Mouse (Mus musculus) forebrain, embryonic 12.5 days (tissue): ENCODE data around the gene Rpl10a. TPM values are rescaled to one million over a fixed set of nuclear protein-coding genes. Genes with fewer than 3 reads are reported as not detected.

Experiments
- ATAC-seq: fragments of 200-750 bp; cut with Nextera tagmentation; 2 replicates; pipeline ENCODE4 v1.8.0; 2017; ENCODE audit warnings: moderate TSS enrichment; ENCODE audit not compliant: low FRiP score
- H3K27ac ChIP-seq: fragments of 300-500 bp; sonication (generic); 2 replicates; pipeline ENCODE4 v1.5.1; 2016; ENCODE audit warnings: mild to moderate bottlenecking
- H3K27me3 ChIP-seq: fragments of 300-500 bp; sonication (generic); 2 replicates; pipeline ENCODE4 v1.6.1; 2016; ENCODE audit warnings: mild to moderate bottlenecking
- H3K36me3 ChIP-seq: fragments of 300-500 bp; sonication (generic); replicated peaks from 2 replicates; pipeline ENCODE4 v1.6.1; 2016; ENCODE audit warnings: mild to moderate bottlenecking
- H3K4me1 ChIP-seq: fragments of 300-500 bp; sonication (generic); 2 replicates; pipeline ENCODE4 v1.6.1; 2016
- H3K4me2 ChIP-seq: fragments of 300-500 bp; sonication (generic); 2 replicates; pipeline ENCODE4 v1.6.1; 2016; ENCODE audit warnings: mild to moderate bottlenecking, moderate library complexity
- H3K4me3 ChIP-seq: fragments of 300-500 bp; sonication (generic); replicated peaks from 2 replicates; pipeline ENCODE4 v1.5.1; 2016; ENCODE audit warnings: mild to moderate bottlenecking
- H3K9ac ChIP-seq: fragments of 300-500 bp; sonication (generic); 2 replicates; pipeline ENCODE4 v1.6.1; 2016; ENCODE audit warnings: mild to moderate bottlenecking
- H3K9me3 ChIP-seq: fragments of 300-500 bp; sonication (generic); 2 replicates; pipeline ENCODE4 v1.6.1; 2016
- WGBS: fragments of 180-500 bp; shearing (Covaris S2); methylation state at CpG from one replicate; pipeline ENCODE4 v1.1.7; 2016; 5-methylcytosine and 5-hydroxymethylcytosine counted together
- polyA plus RNA-seq: library from polyadenylated mRNA; unstranded; fragments of >200 nt; fragmentation: Nextera tagmentation; extraction: Ambion mirVana; gene quantifications from 2 replicates; pipeline ENCODE4 v1.2.1, GENCODE M21; 2016

Rpl10a gene
- 370 and 384 TPM in 2 replicates for polyA plus RNA-seq

DNA sequence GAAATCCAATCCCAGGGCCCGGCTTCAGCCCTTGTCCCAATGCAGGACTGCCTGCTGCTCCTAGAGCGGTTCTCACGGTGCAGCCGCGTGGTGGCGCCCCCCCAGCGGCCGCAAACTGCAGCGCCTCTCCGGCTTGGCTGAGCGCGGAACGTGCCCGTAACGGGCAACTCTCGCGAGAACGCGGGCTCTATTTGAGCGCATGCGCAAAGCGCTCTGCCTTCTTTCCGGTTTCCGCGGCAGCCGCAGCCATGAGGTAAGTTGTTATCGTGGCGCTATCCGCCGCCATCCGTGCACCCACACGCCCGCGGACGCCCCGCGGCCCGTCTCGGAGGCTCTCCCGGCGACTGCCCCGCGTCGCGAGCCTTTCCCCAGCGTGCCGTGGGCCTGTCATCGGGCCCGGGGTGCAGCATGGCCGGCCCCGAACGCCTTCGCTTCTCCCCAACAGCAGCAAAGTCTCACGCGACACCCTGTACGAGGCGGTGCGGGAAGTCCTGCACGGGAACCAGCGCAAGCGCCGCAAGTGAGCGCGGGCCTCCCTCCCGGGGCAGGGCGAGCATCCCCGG lies at the start of gene Rpl10a:
Gene Rpl10a, plus strand, starts transcription at position 106 of the 563 bp plus-strand sequence.
- Histone ChIP-seq H3K4me2 (peak within 1 kb of the TSS; percentile 87), H3K9me3 (peaks cover 6% of the 10 kb centered on the region; the same call in 1 of the 2 replicates), H3K27ac (peak within 1 kb of the TSS; percentile 96), H3K9ac (peak within 1 kb of the TSS; percentile 99), H3K27me3 (no peaks in the 10 kb centered on the region), H3K4me3 (peak within 1 kb of the TSS; percentile 90), H3K36me3 (peaks cover 44% of the 10 kb centered on the region), H3K4me1 (peaks cover 27% of the 10 kb centered on the region)
- ATAC-seq, result peak; percentile 92
- under 1% methylated on average over 67 of the region's 67 CpGs for WGBS

DNA sequence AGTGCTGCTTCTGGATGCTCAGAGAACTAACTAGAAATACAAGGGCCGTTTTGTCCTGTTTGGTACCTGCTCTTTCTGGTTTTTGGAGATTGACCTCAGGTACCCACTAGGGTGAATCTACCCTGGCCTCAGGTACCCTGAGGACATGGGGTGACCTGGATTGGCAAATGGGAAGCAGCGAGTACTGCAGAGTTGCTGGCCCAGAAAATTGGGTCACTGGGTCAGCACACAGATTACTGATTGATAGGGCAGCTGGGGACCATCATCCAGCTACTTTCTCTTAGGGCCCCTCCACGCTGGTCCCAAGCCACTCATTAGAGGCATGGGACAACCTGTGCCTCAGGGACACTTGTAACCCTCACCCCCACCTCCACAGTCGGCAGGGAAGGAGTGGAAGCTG lies 49.0 kb upstream of the Rpl10a start:
- Histone ChIP-seq H3K4me3 (no peak overlapping the region), H3K27ac (no peak overlapping the region)
- 56% methylated on average over 4 of the region's 4 CpGs for WGBS

DNA sequence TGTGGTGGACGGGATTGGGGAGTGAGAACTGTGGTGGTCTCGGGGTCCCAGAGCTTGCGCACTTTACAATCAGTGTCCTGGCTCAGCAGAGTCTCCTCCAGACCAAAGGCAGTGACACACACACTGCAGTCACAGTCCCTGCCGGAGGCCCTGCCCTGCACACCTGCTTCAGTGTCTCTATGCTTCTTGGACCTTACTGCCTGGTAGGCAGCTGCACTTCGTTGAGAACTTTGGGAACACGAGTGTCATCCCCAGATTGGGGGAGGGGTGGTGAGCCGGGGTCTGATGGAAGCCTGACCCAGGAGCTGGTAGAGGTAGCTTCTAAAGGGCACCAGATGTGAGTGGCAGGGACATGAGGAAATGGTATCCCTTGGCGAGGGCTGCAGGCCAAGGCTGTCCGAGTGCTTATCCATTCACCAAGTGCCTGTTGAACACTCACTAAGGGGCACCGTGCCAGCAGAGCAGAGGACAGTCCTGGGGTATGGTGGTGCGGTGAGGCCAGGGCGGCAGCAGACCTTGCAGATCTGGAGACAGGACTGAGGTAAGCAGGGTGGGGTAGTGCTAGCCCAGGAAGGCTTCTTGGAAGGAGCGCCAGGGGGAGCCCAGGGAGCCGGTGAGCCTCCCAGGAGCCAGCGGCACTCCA lies 48.4 kb upstream of the Rpl10a start:
- Histone ChIP-seq H3K9ac (no peak overlapping the region), H3K4me2 (no peak overlapping the region), H3K27me3 (no peaks in the 10 kb centered on the region), H3K4me3 (no peak overlapping the region), H3K4me1 (peaks cover 22% of the 10 kb centered on the region), H3K27ac (no peak overlapping the region), H3K36me3 (no peaks in the 10 kb centered on the region), H3K9me3 (no peaks in the 10 kb centered on the region)
- no peak for ATAC-seq
- 74% methylated on average over 15 of the region's 15 CpGs for WGBS

More for the DNA sequence above, 49.0 kb upstream of the Rpl10a start:
- Histone ChIP-seq H3K4me2 (no peak overlapping the region), H3K27me3 (no peaks in the 10 kb centered on the region), H3K36me3 (no peaks in the 10 kb centered on the region), H3K4me1 (peaks cover 22% of the 10 kb centered on the region), H3K9ac (no peak overlapping the region), H3K9me3 (no peaks in the 10 kb centered on the region)
- no peak for ATAC-seq

DNA sequence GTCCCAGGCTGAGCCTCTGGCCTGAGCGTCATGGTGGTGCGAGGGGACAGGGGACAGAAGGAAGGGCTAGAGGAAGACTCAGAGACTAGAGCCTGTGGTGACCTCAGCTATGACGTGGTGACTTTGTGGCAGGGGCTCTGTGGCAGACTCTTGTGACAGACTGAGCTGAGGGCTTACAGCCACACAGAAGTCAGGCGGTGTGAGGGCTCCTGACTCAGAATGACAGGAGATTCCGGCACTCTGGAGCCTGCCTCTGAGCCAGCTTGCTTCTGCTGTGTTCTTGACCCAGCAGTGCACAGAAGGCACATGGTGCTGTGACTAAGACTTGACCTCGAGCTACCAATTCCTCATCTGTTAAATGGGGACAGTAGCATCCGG lies 47.9 kb upstream of the Rpl10a start:
- ATAC-seq, result no peak
- no peak overlapping the region for H3K4me2 ChIP-seq
- H3K9ac ChIP-seq, result no peak overlapping the region
- H3K27me3 ChIP-seq, result no peaks in the 10 kb centered on the region
- 80% methylated on average over 7 of the region's 7 CpGs for WGBS
- H3K36me3 ChIP-seq, result no peaks in the 10 kb centered on the region
- H3K4me3 ChIP-seq, result no peak overlapping the region
- H3K4me1 ChIP-seq, result peaks cover 22% of the 10 kb centered on the region
- H3K9me3 ChIP-seq, result no peaks in the 10 kb centered on the region
- no peak overlapping the region for H3K27ac ChIP-seq

DNA sequence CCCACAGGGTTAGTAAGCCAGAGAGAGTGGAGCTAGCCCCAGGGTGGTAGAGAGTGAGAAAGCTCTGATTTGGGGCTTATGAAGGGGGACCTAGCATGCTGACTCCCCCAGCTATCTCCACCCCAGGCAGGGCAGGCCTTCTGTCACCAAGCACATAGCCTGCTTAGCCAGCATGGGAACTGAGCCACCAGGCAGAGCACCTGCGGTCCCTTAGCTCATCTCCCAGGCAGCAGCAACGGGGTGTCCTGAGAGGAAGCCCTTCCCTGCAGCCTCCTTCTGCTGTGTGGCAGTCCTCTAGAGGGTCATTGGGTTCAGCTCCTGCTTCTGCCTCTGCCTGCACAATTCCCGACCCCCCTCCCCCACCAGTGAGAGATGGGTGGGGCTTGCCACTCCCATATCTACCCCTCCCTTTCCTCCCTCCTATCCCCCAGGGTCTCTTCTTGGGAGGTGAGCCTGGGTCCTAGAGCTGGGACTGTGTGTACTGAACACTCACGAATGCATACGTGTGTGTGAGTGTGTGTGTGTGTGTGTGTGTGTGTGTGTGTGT lies 47.4 kb upstream of the Rpl10a start:
- Histone ChIP-seq H3K4me3 (no peak overlapping the region), H3K4me1 (peaks cover 24% of the 10 kb centered on the region), H3K27me3 (no peaks in the 10 kb centered on the region), H3K4me2 (no peak overlapping the region), H3K9ac (no peak overlapping the region), H3K27ac (no peak overlapping the region), H3K9me3 (no peaks in the 10 kb centered on the region), H3K36me3 (no peaks in the 10 kb centered on the region)
- 43% methylated on average over 5 of the region's 5 CpGs for WGBS
- no peak for ATAC-seq

DNA sequence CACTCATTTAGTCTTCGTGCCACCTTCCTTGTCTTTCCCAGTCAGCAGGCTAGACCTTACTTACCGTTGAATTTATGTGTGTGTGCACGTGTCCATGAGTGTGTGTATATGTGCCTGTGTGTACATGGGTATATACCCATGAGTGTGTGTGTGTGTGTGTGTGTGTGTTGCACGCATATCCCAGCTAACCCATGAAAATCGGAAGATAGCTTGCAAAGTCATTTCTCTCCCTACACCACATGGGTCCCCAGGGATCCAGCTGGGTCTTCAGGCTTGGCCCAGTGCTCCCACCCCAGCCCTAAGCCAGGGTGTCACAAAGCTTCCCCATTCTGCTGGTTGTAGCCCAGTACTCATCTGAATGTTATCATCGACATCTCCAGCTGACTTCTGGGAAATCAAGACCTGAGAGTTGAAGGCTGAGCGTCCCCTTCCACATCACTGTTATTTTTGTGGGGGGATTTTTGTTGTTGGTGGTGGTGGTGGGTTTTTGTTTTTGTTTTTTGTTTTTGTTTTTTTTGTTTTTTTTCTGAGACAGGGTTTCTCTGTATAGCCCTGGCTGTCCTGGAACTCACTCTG lies 46.3 kb upstream of the Rpl10a start:
- Histone ChIP-seq H3K27ac (no peak overlapping the region), H3K4me2 (no peak overlapping the region), H3K4me3 (no peak overlapping the region), H3K9me3 (no peaks in the 10 kb centered on the region), H3K27me3 (no peaks in the 10 kb centered on the region), H3K36me3 (no peaks in the 10 kb centered on the region), H3K4me1 (peaks cover 26% of the 10 kb centered on the region), H3K9ac (no peak overlapping the region)
- no peak for ATAC-seq
- WGBS, result 94% methylated on average over 7 of the region's 7 CpGs

DNA sequence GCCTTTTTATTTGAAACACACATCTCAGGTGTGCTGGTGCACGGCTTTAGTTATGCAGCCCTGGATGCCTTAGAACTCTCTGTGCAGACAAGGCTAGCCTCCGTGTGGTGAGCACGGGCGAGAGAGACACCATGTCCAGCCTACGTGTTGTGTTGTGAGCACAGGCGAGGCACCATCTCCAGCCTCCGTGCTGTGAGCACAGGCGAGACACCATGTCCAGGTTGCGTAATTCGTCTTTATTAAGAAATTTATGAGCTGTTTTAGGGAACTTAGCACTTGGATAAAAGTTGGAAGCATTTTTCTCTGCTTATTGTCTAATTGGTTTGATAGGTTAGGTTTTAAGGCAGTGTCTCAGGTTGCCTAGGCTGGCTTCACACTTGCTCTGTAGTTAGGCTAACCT lies 45.1 kb upstream of the Rpl10a start:
- H3K27ac ChIP-seq, result no peak overlapping the region
- no peaks in the 10 kb centered on the region for H3K9me3 ChIP-seq
- no peaks in the 10 kb centered on the region for H3K36me3 ChIP-seq
- H3K4me3 ChIP-seq, result no peak overlapping the region
- no peaks in the 10 kb centered on the region for H3K27me3 ChIP-seq
- no peak overlapping the region for H3K4me2 ChIP-seq
- H3K9ac ChIP-seq, result no peak overlapping the region
- peaks cover 30% of the 10 kb centered on the region for H3K4me1 ChIP-seq
- WGBS, result 91% methylated on average over 10 of the region's 10 CpGs
- ATAC-seq, result no peak

DNA sequence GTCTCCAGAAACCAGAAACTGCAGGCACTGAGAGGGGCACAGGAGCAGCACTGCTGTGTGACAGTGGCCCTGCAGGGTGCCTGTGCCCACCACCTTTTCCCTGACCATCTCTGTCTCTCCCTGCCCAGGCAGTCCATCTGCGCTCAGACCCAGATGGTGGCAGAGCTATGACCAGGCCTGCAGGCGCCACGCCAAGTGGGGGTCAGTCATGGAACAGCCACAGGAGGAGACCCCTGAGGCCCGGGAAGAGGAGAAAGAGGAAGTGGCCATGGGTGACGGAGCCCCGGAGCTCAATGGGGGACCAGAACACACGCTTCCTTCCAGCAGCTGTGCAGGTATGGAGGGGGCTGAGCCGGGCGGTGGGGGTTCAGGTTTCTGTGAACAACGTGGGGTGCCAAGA lies 42.1 kb upstream of the Rpl10a start:
- Histone ChIP-seq H3K27me3 (no peaks in the 10 kb centered on the region), H3K9ac (no peak overlapping the region), H3K27ac (no peak overlapping the region), H3K36me3 (no peaks in the 10 kb centered on the region), H3K9me3 (no peaks in the 10 kb centered on the region), H3K4me2 (no peak overlapping the region), H3K4me1 (peaks cover 11% of the 10 kb centered on the region), H3K4me3 (no peak overlapping the region)
- 88% methylated on average over 10 of the region's 10 CpGs for WGBS
- ATAC-seq, result no peak

DNA sequence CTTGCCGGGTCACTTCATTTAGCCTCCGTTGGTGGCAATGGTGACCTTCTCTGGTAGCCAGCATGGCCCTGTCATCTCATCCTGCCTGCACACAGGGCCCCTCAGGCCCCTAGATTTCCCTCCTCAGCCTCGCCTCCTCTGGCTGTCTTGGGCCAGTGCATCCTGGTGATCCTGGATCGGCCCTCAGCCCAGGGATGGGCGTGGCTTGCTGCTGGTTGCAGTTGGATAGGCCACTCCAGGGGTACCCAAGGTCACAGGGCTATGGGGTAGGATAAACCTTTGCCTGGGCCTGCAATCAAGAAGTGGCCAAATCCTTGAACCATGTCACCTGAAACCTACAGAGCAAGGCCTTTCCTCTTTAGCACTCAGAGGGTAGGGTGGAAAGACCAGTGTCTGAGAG lies 41.3 kb upstream of the Rpl10a start:
- no peak overlapping the region for H3K4me2 ChIP-seq
- H3K27ac ChIP-seq, result peak overlapping the region; percentile 4
- no peaks in the 10 kb centered on the region for H3K9me3 ChIP-seq
- no peak overlapping the region for H3K4me3 ChIP-seq
- no peaks in the 10 kb centered on the region for H3K36me3 ChIP-seq
- H3K27me3 ChIP-seq, result no peaks in the 10 kb centered on the region
- H3K9ac ChIP-seq, result no peak overlapping the region
- no peak for ATAC-seq
- WGBS, result 38% methylated on average over 5 of the region's 5 CpGs
- peaks cover 9% of the 10 kb centered on the region; the same call in 1 of the 2 replicates for H3K4me1 ChIP-seq

DNA sequence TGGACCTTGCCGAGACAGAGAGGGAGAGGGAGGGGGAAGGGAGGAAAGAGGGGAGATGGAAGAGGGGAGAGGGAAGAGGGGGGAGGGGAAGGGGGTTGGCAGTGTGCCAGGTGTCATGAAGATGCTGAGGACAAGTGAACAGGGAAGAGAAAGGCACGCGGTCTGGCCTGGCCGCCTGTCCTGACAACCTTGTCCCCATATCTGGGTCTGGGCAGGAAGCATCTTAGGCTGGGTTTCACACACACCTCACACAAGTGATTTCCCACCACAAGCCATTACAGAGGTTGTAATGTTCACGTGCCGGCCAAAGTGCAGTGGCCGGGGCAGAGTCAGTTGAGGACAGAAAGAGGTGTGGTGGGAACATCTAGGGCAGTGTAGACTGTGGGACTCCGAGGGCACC lies 40.7 kb upstream of the Rpl10a start:
- 80% methylated on average over 8 of the region's 8 CpGs for WGBS
- ATAC-seq, result no peak

DNA sequence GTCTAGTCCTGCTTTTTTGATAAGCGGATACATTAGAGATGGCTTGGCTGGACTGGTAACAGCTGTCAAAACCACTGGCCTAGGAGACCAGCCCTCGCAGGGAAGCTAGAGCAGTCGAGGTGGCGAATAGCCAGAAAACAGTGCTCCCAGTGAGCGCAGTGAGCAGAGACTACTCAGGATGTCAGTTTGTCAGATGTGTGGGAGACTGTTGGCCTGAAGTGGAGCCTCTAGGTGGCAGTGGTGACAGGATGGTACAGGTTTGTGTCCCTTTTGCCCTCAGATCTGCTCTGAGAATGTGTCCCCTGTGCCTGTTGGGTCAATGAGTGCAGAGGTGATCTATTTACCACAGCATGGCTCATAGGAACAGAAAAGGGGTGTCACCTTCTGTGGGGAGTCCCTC lies 40.3 kb upstream of the Rpl10a start:
- WGBS, result 78% methylated on average over 5 of the region's 5 CpGs
- Histone ChIP-seq H3K9ac (no peak overlapping the region), H3K36me3 (no peaks in the 10 kb centered on the region), H3K4me1 (peaks cover 9% of the 10 kb centered on the region; the same call in 1 of the 2 replicates), H3K9me3 (no peaks in the 10 kb centered on the region), H3K4me3 (no peak overlapping the region), H3K4me2 (no peak overlapping the region), H3K27ac (0 out of 2 replicates have a peak overlapping the region, but pooled peaks have one; percentile 8), H3K27me3 (no peaks in the 10 kb centered on the region)
- ATAC-seq, result no peak

More for the DNA sequence above, 40.7 kb upstream of the Rpl10a start:
- Histone ChIP-seq H3K27ac (0 out of 2 replicates have a peak overlapping the region, but pooled peaks have one; percentile 8), H3K9ac (no peak overlapping the region), H3K36me3 (no peaks in the 10 kb centered on the region), H3K4me2 (no peak overlapping the region), H3K9me3 (no peaks in the 10 kb centered on the region), H3K4me1 (peaks cover 9% of the 10 kb centered on the region; the same call in 1 of the 2 replicates), H3K27me3 (no peaks in the 10 kb centered on the region), H3K4me3 (no peak overlapping the region)

DNA sequence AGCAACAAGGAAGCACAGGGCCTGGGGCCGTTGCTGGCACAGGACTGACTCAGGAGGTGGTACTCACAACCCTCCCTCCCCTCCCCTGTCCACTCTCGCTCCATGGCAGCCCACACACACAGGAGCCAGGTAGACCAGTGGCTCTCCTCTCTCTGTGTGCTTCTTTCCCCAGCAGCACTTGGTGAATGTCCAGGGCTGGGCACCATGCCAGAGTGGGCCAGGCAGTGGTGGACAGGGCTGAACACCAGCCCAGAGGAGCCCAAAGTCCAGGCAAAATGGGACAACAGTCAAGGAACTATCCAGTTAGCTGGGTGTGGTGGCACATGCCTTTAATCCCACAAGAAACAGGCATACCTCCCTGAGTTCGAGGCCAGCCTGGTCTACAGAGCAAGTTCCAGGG lies 38.0 kb upstream of the Rpl10a start:
- H3K27ac ChIP-seq, result no peak overlapping the region
- no peak overlapping the region for H3K9ac ChIP-seq
- H3K36me3 ChIP-seq, result no peaks in the 10 kb centered on the region
- no peaks in the 10 kb centered on the region for H3K9me3 ChIP-seq
- H3K4me1 ChIP-seq, result peaks cover 15% of the 10 kb centered on the region; the same call in 1 of the 2 replicates
- H3K4me3 ChIP-seq, result no peak overlapping the region
- WGBS, result 70% methylated on average over 3 of the region's 3 CpGs
- H3K4me2 ChIP-seq, result no peak overlapping the region
- ATAC-seq, result no peak
- H3K27me3 ChIP-seq, result no peaks in the 10 kb centered on the region
